Mouse (Mus musculus) spleen, adult 2 months (tissue): ENCODE results near the gene Ube2v1. TPM values are rescaled to one million over a fixed set of nuclear protein-coding genes. Genes with fewer than 3 reads are reported as not detected.

ENCODE experiments used
- DNase-seq, 2 experiments: peaks; one replicate each; pipeline versions ENCODE4 v3.0.0 to v3.0.0-alpha.2; 2012 to 2021; ENCODE audit warnings: low spot score in 2 of 2, low read depth in 1 of 2
- H3K27ac ChIP-seq: fragments of 200-500 bp; 2 replicates; pipeline ENCODE4 v1.5.1; 2012; ENCODE audit warnings: low read length, inconsistent platforms; ENCODE audit not compliant: insufficient read depth
- H3K27me3 ChIP-seq: fragments of 200-500 bp; 2 replicates; pipeline ENCODE4 v1.6.1; 2012; ENCODE audit warnings: mild to moderate bottlenecking, moderate library complexity, low read length, inconsistent platforms; ENCODE audit not compliant: control insufficient read depth, insufficient read depth
- H3K36me3 ChIP-seq: fragments of 200-500 bp; 2 replicates; pipeline ENCODE4 v1.6.1; 2012; ENCODE audit warnings: mild to moderate bottlenecking, low read length, inconsistent platforms; ENCODE audit not compliant: control insufficient read depth, insufficient read depth
- H3K4me1 ChIP-seq: fragments of 200-500 bp; 2 replicates; pipeline ENCODE4 v1.6.1; 2011; ENCODE audit warnings: inconsistent platforms; ENCODE audit not compliant: control insufficient read depth, insufficient read depth, insufficient read length
- H3K4me3 ChIP-seq: fragments of 200-500 bp; 2 replicates; pipeline ENCODE4 v1.5.1; 2011; ENCODE audit warnings: mild to moderate bottlenecking, inconsistent platforms; ENCODE audit not compliant: insufficient read depth, insufficient read length; ENCODE audit errors: extremely low read depth
- CTCF ChIP-seq: fragments of 200-500 bp; IDR thresholded peaks from 2 replicates; pipeline ENCODE4 v1.5.1; 2011; ENCODE audit warnings: mild to moderate bottlenecking, inconsistent platforms; ENCODE audit not compliant: insufficient read depth, insufficient read length, insufficient replicate concordance; ENCODE audit errors: extremely low read depth
- POLR2A ChIP-seq: fragments of 200-500 bp; IDR thresholded peaks from 2 replicates; pipeline ENCODE4 v1.6.1; 2011; ENCODE audit warnings: low read depth, low read length, inconsistent platforms
- WGBS: fragments of 180-500 bp; shearing (Covaris S2); methylation state at CpG from one replicate; pipeline ENCODE4 v1.1.7; 2018; 5-methylcytosine and 5-hydroxymethylcytosine counted together
- polyA plus RNA-seq: library from polyadenylated mRNA; depleted of rRNA; stranded (reverse); fragments of >200 nt; gene quantifications from 2 replicates; pipeline ENCODE4 v1.2.3, GENCODE M21; 2012; rRNA removed

Ube2v1 gene
- 85.2 and 102 TPM in 2 replicates for polyA plus RNA-seq

DNA sequence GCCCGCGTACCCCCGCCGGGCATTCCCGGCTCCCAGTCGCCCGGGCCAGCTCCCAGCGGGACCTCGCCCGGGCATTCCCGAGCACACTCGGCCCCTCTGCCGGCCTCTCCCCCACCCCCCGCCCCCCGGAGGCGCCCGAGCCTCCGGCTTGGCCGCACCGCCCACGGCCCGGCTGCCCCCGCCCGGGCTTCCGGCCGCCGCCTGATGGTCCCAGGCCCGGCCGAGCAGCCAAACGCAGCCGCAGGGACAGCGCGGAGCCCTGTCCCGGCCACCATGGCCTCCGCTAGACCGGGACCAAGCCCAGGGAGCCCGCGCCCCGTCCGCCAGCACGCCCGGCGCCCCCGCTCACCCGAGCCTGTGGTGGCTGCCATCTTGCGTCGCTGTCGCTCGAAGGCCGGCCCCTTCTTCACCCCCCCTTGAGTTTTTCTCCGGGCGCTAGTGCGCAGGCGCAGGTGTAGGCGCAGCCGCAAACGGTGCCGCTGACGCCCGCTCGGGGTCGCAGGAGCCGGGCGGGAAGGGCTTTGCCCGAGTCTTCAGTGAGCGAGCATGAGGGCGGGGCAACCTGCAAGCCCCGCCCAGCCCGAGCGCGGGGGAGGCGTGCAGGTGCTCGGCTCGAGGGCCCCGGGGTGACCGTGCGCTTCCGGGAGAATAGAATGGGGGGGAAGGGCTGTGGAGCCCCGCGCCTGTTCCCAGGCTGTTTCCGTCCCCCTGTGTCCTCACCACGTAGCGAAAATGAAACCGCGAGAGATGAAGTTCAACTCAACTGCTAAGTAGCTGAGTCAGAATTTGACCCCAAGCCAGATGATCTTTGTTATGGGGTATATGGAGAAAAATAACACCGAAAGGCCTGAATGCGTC lies at the start of gene Ube2v1:
Gene Ube2v1 (minus strand): TSS at position 505 of the 858 bp plus-strand sequence.
- peak within 1 kb of the TSS; percentile 88 for H3K4me3 ChIP-seq
- TF ChIP-seq CTCF = no peak
- TF ChIP-seq POLR2A = no peak
- WGBS = 1% methylated on average over 73 of the region's 87 CpGs
- H3K27ac ChIP-seq = peak within 1 kb of the TSS; percentile 97
- peak; percentile 97 for DNase-seq
- H3K4me1 ChIP-seq = peaks cover 20% of the 10 kb centered on the region; the same call in 1 of the 2 replicates
- no peaks in the 10 kb centered on the region for H3K36me3 ChIP-seq
- no peaks in the 10 kb centered on the region for H3K27me3 ChIP-seq

DNA sequence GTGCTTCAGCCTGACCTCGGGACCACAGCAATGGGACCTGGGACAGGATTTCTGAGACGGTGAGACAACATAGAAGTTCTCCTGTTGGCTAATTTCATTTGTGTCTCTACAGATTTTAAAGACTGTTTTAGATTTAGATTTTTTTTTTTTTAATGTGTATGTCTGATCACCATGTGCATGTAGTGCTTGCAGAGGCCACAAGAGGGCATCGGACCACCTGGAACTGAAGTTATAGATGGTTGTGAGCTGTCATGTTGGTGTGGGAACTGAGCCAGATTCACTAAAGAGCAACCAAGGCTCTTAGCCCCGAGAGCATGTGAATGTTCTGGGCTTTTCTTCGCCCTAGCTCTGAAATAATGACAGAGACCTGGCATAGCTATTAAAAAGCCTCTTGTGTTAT lies 48.8 kb upstream of the Ube2v1 start:
- no peaks in the 10 kb centered on the region for H3K27me3 ChIP-seq
- no peak overlapping the region for H3K27ac ChIP-seq
- no peak overlapping the region for H3K4me3 ChIP-seq
- TF ChIP-seq CTCF (peak; percentile 47; the same call in 1 of the 2 replicates), POLR2A (no peak)
- H3K36me3 ChIP-seq = no peaks in the 10 kb centered on the region
- WGBS = 29% methylated on average over 5 of the region's 5 CpGs
- DNase-seq = peak; percentile 59 to 66
- H3K4me1 ChIP-seq = no peaks in the 10 kb centered on the region; the same call in 1 of the 2 replicates

DNA sequence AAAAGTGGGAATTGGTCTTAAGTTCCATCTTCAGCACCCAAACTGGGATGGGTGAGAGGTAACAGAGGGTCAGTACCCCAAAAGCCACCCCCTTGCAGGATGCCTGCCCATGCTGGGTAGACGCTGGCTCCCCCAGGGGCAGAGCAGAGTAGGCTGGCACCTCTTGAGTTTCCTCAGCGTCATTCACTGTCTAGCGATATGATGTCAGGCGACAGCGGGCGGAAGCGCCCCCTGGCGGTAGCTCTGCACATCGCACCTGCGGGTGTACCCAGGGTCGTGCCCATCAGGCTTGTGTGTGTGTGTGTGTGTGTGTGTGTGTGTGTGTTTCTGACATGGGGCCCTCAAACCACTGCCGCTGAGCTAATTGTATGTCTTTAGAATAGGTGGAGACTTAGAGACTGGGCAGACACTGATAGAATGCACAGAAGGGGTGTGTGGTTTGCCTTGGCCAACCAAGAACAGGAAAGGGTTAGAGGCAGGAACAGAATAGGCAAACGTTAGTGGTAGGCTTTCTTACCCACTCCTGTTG lies 48.1 kb upstream of the Ube2v1 start:
- no peaks in the 10 kb centered on the region for H3K36me3 ChIP-seq
- H3K4me3 ChIP-seq = no peak overlapping the region
- under 1% methylated on average over 13 of the region's 13 CpGs for WGBS
- DNase-seq = peak; percentile 77 to 84
- TF ChIP-seq POLR2A (no peak), CTCF (peak; percentile 96)
- H3K27ac ChIP-seq = no peak overlapping the region
- H3K4me1 ChIP-seq = no peaks in the 10 kb centered on the region; the same call in 1 of the 2 replicates
- H3K27me3 ChIP-seq = no peaks in the 10 kb centered on the region

DNA sequence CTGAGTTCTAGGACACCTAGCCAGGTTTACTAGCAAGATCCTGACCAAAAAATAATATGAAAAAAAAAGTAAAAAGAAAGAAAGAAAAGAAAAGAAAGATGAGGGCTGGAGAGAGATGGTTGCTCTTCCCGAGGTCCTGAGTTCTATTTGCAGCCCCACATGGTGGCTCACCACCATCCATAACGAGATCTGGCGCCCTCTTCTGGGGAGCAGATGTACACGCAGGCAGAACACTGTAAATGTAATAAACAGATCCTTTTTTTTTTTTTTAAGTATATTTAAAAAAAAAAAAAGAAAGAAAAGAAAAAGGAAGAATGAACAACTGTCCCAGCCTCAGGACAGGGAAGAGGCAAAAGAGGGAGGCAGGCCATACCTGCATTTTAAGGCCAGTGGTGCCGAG lies 46.7 kb upstream of the Ube2v1 start:
- DNase-seq = no peak
- H3K4me1 ChIP-seq = no peaks in the 10 kb centered on the region; the same call in 1 of the 2 replicates
- TF ChIP-seq POLR2A (no peak), CTCF (0 out of 2 replicates have a peak, but pooled peaks have one; percentile 41)
- no peaks in the 10 kb centered on the region for H3K36me3 ChIP-seq
- no peaks in the 10 kb centered on the region for H3K27me3 ChIP-seq
- H3K4me3 ChIP-seq = no peak overlapping the region
- WGBS = 60% methylated on average over 5 of the region's 5 CpGs
- no peak overlapping the region for H3K27ac ChIP-seq

DNA sequence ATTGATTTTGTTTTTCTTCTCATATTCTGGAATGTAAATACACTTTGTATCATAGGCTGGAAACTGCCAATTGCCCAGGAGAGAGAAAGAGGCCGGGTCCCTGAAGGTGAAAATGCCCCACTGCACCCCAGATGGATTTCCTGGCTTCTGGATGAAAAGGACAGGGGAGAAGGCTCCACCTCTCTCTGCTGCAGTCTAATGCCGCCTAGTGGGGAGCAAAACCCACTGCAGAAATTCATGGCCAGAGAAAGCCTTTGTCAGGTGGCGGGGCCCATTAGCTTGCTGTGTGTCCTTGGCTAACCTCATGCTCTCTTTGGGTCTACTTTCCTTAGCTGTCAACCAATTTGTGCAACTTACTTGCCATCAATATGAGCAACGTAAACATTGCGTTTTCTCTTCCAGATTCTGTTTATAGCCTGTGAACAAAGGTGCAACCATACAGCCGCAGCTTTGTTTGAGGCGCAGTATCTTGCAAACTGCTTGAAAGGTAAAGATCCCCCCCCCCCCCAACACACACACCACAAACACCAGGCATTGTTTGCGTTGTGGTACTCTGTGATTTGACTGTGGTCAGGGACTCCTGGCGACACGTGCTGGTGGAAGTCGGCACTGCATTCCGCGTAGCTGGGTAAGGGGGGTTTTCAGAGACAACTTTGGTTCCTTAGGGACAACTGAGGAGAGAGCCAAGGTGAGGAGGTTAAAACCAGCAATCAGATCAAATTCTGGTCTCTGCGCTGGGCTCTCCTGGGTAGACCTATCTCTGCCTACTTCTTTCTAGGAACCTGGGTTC lies 43.4 kb upstream of the Ube2v1 start:
- WGBS = 52% methylated on average over 14 of the region's 14 CpGs
- Histone ChIP-seq H3K27ac (no peak overlapping the region), H3K27me3 (no peaks in the 10 kb centered on the region), H3K4me3 (no peak overlapping the region), H3K36me3 (no peaks in the 10 kb centered on the region), H3K4me1 (peaks cover 5% of the 10 kb centered on the region; the same call in 1 of the 2 replicates)
- TF ChIP-seq CTCF (peak; percentile 65; the same call in 1 of the 2 replicates), POLR2A (no peak)
- peak in 1 of 2 experiments; percentile 33 for DNase-seq

DNA sequence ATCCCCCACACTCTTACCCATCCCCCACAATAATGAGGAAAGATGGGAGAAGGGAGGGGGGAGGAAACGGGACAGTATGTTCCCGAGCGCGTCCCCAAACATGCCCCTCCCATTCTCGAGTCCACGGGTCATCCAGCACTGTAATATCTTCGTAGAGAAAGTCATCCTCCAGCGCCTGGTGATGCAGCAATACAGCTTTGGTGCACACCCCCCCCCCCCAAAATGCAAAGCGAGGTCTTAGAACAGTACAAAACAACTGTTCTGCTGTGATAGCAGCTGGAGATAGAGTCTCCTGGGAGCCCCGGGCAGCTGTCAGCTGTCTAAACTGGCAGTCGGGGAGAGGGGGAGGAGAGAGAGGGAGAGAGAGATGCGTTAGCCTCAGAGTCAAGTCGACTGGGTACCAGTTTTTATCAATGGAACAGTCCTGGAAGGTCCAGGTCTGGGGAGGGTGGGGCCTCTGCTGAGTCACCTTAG lies 40.4 kb upstream of the Ube2v1 start:
- no peak overlapping the region for H3K4me3 ChIP-seq
- H3K36me3 ChIP-seq = no peaks in the 10 kb centered on the region
- no peaks in the 10 kb centered on the region for H3K27me3 ChIP-seq
- 20% methylated on average over 13 of the region's 13 CpGs for whole genome bisulfite sequencing
- DNase-seq = no peak
- TF ChIP-seq CTCF = no peak
- TF ChIP-seq POLR2A = no peak
- H3K27ac ChIP-seq = no peak overlapping the region
- peaks cover 5% of the 10 kb centered on the region; the same call in 1 of the 2 replicates for H3K4me1 ChIP-seq
